Mouse (Mus musculus): ENCODE data around the gene 2210017I01Rik. TPM values are rescaled to one million over a fixed set of nuclear protein-coding genes. Genes with fewer than 3 reads are reported as not detected.

Gene 2210017I01Rik
- polyA plus RNA-seq, 1 experiment from 2014 or later, result not detected

GRCm38 (mm10) chr3:92587190-92587589 is 20.1 kb downstream of the 2210017I01Rik start:
- Histone ChIP-seq H3K27ac (no peak overlapping the region), H3K4me1 (replicated peaks) (no peaks in the 10 kb centered on the region), H3K9me3 (no peaks in the 10 kb centered on the region), H3K4me3 (no peak overlapping the region), H3K27me3 (ENCODE audit: insufficient read depth, poor library complexity, severe bottlenecking) (no peaks in the 10 kb centered on the region), H3K36me3 (no peaks in the 10 kb centered on the region)
- 73% methylated on average over 3 of the region's 3 CpGs for WGBS
- no peak for DNase-seq (ENCODE audit: low spot score)

GRCm38 (mm10) chr3:92585055-92585454 is 22.2 kb downstream of the 2210017I01Rik start:
- no peak overlapping the region for H3K4me3 ChIP-seq
- H3K27ac ChIP-seq, result no peak overlapping the region
- no peaks in the 10 kb centered on the region for H3K4me1 ChIP-seq (replicated peaks)
- 76% methylated on average over 1 of the region's 1 CpGs for WGBS
- H3K9me3 ChIP-seq, result no peaks in the 10 kb centered on the region
- H3K27me3 ChIP-seq (ENCODE audit: insufficient read depth, poor library complexity, severe bottlenecking), result no peaks in the 10 kb centered on the region
- H3K36me3 ChIP-seq, result no peaks in the 10 kb centered on the region
- DNase-seq (ENCODE audit: low spot score), result no peak

DNA sequence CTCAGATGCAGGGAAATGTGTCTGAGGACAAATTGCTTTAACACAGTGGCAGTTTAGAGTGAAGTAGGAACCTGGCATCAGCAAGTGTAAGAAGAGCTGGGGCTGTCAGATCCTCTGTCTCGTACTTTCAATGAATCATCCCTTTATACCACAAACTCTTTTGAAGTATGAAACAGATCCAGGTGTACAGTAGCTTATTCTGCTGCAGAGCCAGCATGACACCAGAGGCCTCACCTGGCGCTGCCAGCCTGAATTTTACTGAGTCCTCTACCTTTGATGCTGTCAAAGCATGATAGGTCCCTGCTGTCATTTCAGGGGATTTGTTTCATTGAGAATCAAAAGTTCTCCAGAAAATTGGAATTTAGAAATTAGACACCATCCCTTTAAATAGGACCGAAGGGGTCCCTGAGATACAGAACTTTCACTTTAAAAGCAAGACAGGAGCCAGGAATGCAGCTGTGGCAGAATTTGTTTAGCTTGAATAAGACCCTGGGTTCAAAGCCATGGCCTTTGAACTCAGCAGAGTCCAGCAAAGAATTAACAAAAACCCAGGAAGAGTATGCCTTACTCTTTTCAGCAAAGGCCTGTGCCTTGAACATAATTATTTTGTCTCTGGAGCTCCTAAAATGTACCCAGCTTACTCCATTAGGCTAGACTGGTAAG is 24.0 kb downstream of the 2210017I01Rik start:
- Histone ChIP-seq H3K9me3 (no peaks in the 10 kb centered on the region), H3K27ac (no peak overlapping the region), H3K4me1 (replicated peaks) (no peaks in the 10 kb centered on the region), H3K36me3 (no peaks in the 10 kb centered on the region), H3K4me3 (no peak overlapping the region), H3K27me3 (ENCODE audit: insufficient read depth, poor library complexity, severe bottlenecking) (no peaks in the 10 kb centered on the region)
- DNase-seq (ENCODE audit: low spot score), result no peak
- 65% methylated on average over 3 of the region's 3 CpGs for WGBS

DNA sequence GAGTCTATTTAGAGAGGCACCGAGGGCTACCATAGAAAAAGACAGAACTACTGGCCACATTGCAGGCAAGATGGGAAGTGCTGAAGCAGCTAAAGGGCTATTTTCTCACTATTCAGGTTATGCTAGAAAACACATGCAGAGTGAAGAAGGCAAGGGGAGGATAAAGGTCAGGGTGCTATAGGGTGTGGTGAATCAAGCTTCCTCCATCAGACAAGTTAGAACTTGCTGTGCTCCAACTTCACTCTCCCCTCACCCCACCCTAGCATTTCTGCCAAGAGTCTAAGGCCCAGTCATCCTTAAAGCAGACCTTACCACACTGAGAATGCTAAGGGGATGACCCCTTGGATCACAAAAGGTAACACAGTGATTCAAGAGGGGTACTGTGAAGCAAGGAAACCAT is 27.8 kb downstream of the 2210017I01Rik start:
- H3K27me3 ChIP-seq (ENCODE audit: insufficient read depth, poor library complexity, severe bottlenecking), result no peaks in the 10 kb centered on the region
- no peak overlapping the region for H3K4me3 ChIP-seq
- H3K9me3 ChIP-seq, result no peaks in the 10 kb centered on the region
- WGBS, result 84% methylated on average over 1 of the region's 1 CpGs
- no peak overlapping the region for H3K27ac ChIP-seq
- no peak for DNase-seq (ENCODE audit: low spot score)
- no peaks in the 10 kb centered on the region for H3K4me1 ChIP-seq (replicated peaks)
- no peaks in the 10 kb centered on the region for H3K36me3 ChIP-seq

DNA sequence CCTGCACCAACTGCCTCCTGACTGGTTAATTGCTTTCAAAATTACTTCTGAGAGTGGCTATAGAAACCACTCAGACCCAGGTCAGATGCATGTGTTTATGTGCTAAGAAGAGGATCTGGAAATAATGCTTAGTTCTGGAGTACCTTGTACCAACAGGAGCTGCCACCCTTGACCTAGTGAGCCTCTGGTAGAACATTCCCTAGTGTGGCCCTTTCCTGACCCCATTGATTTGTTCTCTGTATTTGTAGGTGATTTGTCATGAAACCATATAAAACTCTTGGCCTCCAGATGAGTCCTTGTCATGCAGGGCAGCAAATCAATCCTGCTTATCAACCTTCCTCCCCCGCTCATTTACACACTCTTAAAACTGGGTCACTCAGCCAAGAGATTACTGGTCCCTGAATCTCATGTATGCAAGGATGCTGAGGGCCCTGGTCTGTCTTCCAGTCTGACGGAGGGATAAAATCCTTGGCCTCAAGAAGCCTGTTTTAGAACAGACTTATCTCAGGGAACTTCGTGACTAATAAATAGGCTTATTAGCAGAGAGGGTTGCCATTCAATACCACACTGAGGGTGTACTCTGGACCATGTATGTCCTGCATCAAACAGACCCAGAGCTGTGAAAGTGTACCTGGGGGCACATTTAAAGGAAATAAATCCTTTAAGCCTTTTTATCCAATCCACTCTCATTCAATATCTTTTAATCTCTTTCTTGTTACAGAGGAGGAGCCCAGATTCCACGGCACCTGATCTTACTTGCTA is 28.5 kb downstream of the 2210017I01Rik start:
- no peaks in the 10 kb centered on the region for H3K36me3 ChIP-seq
- H3K27ac ChIP-seq, result no peak overlapping the region
- H3K4me3 ChIP-seq, result no peak overlapping the region
- H3K4me1 ChIP-seq (replicated peaks), result no peaks in the 10 kb centered on the region
- H3K9me3 ChIP-seq, result no peaks in the 10 kb centered on the region
- no peaks in the 10 kb centered on the region for H3K27me3 ChIP-seq (ENCODE audit: insufficient read depth, poor library complexity, severe bottlenecking)
- no peak for DNase-seq (ENCODE audit: low spot score)
- 80% methylated on average over 4 of the region's 4 CpGs for WGBS

DNA sequence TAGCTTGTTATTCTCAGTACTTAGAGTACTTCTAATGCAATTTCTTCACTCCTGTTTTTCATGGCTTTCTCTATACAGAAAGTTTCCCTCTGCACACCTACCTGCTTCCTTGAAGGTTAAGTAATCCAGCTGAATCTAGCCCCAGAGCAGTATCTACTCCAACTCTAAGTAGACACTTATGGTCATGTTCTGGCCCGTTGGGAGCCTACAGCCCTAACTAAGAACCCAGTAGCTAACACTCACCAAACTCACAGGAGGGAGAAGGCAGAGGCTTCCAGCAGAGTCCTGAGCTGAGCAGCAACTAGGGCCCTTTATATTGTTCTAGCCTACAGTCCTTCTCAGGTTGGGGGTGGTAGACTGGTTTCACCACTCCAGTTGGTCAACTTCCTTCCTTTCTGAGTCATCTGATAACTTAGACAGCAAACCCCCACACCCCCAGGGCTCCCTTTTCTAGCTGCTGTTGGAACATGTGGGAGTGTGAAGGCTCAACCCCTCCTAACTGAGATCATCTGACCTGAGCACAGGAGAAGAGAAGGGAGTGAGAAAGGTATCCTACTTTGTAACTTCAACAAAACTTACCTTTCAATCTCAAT is 33.7 kb downstream of the 2210017I01Rik start, which contains the start of gene Ivl:
Gene Ivl (minus strand): TSS at position 287 of the 593 bp plus-strand sequence.
- WGBS, result 77% methylated on average over 1 of the region's 1 CpGs
- H3K27ac ChIP-seq, result no peak within 1 kb of the TSS
- H3K4me1 ChIP-seq (replicated peaks), result no peaks in the 10 kb centered on the region

GRCm38 (mm10) chr3:92572514-92573155 is 34.7 kb downstream of the 2210017I01Rik start:
- WGBS, result 69% methylated on average over 2 of the region's 2 CpGs
- no peak overlapping the region for H3K4me3 ChIP-seq
- no peaks in the 10 kb centered on the region for H3K36me3 ChIP-seq
- no peaks in the 10 kb centered on the region for H3K4me1 ChIP-seq (replicated peaks)
- H3K9me3 ChIP-seq, result no peaks in the 10 kb centered on the region
- no peak overlapping the region for H3K27ac ChIP-seq
- H3K27me3 ChIP-seq (ENCODE audit: insufficient read depth, poor library complexity, severe bottlenecking), result no peaks in the 10 kb centered on the region
- DNase-seq (ENCODE audit: low spot score), result no peak

More for the DNA sequence above, 33.7 kb downstream of the 2210017I01Rik start, which contains the start of gene Ivl:
- Histone ChIP-seq H3K9me3 (no peaks in the 10 kb centered on the region), H3K4me3 (no peak within 1 kb of the TSS), H3K36me3 (no peaks in the 10 kb centered on the region), H3K27me3 (ENCODE audit: insufficient read depth, poor library complexity, severe bottlenecking) (no peaks in the 10 kb centered on the region)
- no peak for DNase-seq (ENCODE audit: low spot score)

- DNase-seq (ENCODE audit: low spot score), result no peak
- 88% methylated on average over 2 of the region's 2 CpGs for WGBS
Observed at GRCm38 (mm10) chr3:92568752-92569151, 38.5 kb downstream of the 2210017I01Rik start.

GRCm38 (mm10) chr3:92565418-92565817 is 41.9 kb downstream of the 2210017I01Rik start:
- H3K27me3 ChIP-seq (ENCODE audit: insufficient read depth, poor library complexity, severe bottlenecking), result no peaks in the 10 kb centered on the region
- H3K4me3 ChIP-seq, result no peak overlapping the region
- no peaks in the 10 kb centered on the region for H3K36me3 ChIP-seq
- no peaks in the 10 kb centered on the region for H3K4me1 ChIP-seq (replicated peaks)
- DNase-seq (ENCODE audit: low spot score), result no peak
- H3K9me3 ChIP-seq, result no peaks in the 10 kb centered on the region
- H3K27ac ChIP-seq, result no peak overlapping the region

More at GRCm38 (mm10) chr3:92568752-92569151, 38.5 kb downstream of the 2210017I01Rik start:
- H3K27me3 ChIP-seq (ENCODE audit: insufficient read depth, poor library complexity, severe bottlenecking), result no peaks in the 10 kb centered on the region
- no peaks in the 10 kb centered on the region for H3K9me3 ChIP-seq
- H3K36me3 ChIP-seq, result no peaks in the 10 kb centered on the region
- no peaks in the 10 kb centered on the region for H3K4me1 ChIP-seq (replicated peaks)
- H3K4me3 ChIP-seq, result no peak overlapping the region
- H3K27ac ChIP-seq, result no peak overlapping the region

Other genes starting within 250 kb of the 2210017I01Rik start
- gene Sprr2f, start 242.3 kb downstream of the 2210017I01Rik start, polyA plus RNA-seq (2016; fragmentation: Nextera tagmentation; extraction: Ambion mirVana), result not detected in 2 replicates
- not detected in 2 replicates for gene Sprr2h, start 221.8 kb downstream of the 2210017I01Rik start, polyA plus RNA-seq (2016; fragmentation: Nextera tagmentation; extraction: Ambion mirVana)
- not detected in 2 replicates for gene Sprr2i, start 199.5 kb downstream of the 2210017I01Rik start, polyA plus RNA-seq (2016; fragmentation: Nextera tagmentation; extraction: Ambion mirVana)
- gene Sprr2j-ps, start 189.4 kb downstream of the 2210017I01Rik start, polyA plus RNA-seq (2016; fragmentation: Nextera tagmentation; extraction: Ambion mirVana), result not detected in 2 replicates
- gene Gm9774, start 178.1 kb downstream of the 2210017I01Rik start, polyA plus RNA-seq (2016; fragmentation: Nextera tagmentation; extraction: Ambion mirVana), result 8.3 and 9.8 TPM in 2 replicates
- gene Sprr2k, start 174.9 kb downstream of the 2210017I01Rik start, polyA plus RNA-seq (2016; fragmentation: Nextera tagmentation; extraction: Ambion mirVana), result not detected in 2 replicates
- gene Sprr1b, start 168.7 kb downstream of the 2210017I01Rik start, polyA plus RNA-seq (2016; fragmentation: Nextera tagmentation; extraction: Ambion mirVana), result not detected in 2 replicates
- not detected in 2 replicates for gene Sprr3, start 148.8 kb downstream of the 2210017I01Rik start, polyA plus RNA-seq (2016; fragmentation: Nextera tagmentation; extraction: Ambion mirVana)
- not detected in 2 replicates for gene Sprr1a, start 121.6 kb downstream of the 2210017I01Rik start, polyA plus RNA-seq (2016; fragmentation: Nextera tagmentation; extraction: Ambion mirVana)
- not detected in 2 replicates for gene Sprr4, start 107.0 kb downstream of the 2210017I01Rik start, polyA plus RNA-seq (2016; fragmentation: Nextera tagmentation; extraction: Ambion mirVana)
- gene 2310046K23Rik, start 73.0 kb downstream of the 2210017I01Rik start, polyA plus RNA-seq (2016; fragmentation: Nextera tagmentation; extraction: Ambion mirVana), result not detected in 2 replicates
- not detected in 2 replicates for gene Ivl, start 33.8 kb downstream of the 2210017I01Rik start, polyA plus RNA-seq (2016; fragmentation: Nextera tagmentation; extraction: Ambion mirVana)
- not detected in 2 replicates for gene Smcp, start 18.5 kb downstream of the 2210017I01Rik start, polyA plus RNA-seq (2016; fragmentation: Nextera tagmentation; extraction: Ambion mirVana)
- gene Lce6a, start 14.2 kb upstream of the 2210017I01Rik start, polyA plus RNA-seq (2016; fragmentation: Nextera tagmentation; extraction: Ambion mirVana), result not detected in 2 replicates
- gene Lce1a1, start 40.8 kb upstream of the 2210017I01Rik start, polyA plus RNA-seq (2016; fragmentation: Nextera tagmentation; extraction: Ambion mirVana), result not detected in 2 replicates
- not detected in 2 replicates for gene Lce1b, start 49.4 kb upstream of the 2210017I01Rik start, polyA plus RNA-seq (2016; fragmentation: Nextera tagmentation; extraction: Ambion mirVana)
- not detected in 2 replicates for gene Lce1a2, start 62.8 kb upstream of the 2210017I01Rik start, polyA plus RNA-seq (2016; fragmentation: Nextera tagmentation; extraction: Ambion mirVana)
- gene Lce1c, start 71.8 kb upstream of the 2210017I01Rik start, polyA plus RNA-seq (2016; fragmentation: Nextera tagmentation; extraction: Ambion mirVana), result not detected in 2 replicates
- not detected in 2 replicates for gene Lce1d, start 79.7 kb upstream of the 2210017I01Rik start, polyA plus RNA-seq (2016; fragmentation: Nextera tagmentation; extraction: Ambion mirVana)
- not detected in 2 replicates for gene Lce1e, start 101.6 kb upstream of the 2210017I01Rik start, polyA plus RNA-seq (2016; fragmentation: Nextera tagmentation; extraction: Ambion mirVana)
- gene Lce1f, start 112.9 kb upstream of the 2210017I01Rik start, polyA plus RNA-seq (2016; fragmentation: Nextera tagmentation; extraction: Ambion mirVana), result not detected in 2 replicates
- gene Gm38119, start 131.6 kb upstream of the 2210017I01Rik start, polyA plus RNA-seq (2016; fragmentation: Nextera tagmentation; extraction: Ambion mirVana), result not detected in 2 replicates
- not detected in 2 replicates for gene Lce1g, start 144.8 kb upstream of the 2210017I01Rik start, polyA plus RNA-seq (2016; fragmentation: Nextera tagmentation; extraction: Ambion mirVana)
- not detected in 2 replicates for gene Lce1h, start 157.6 kb upstream of the 2210017I01Rik start, polyA plus RNA-seq (2016; fragmentation: Nextera tagmentation; extraction: Ambion mirVana)
- gene Lce1i, start 171.4 kb upstream of the 2210017I01Rik start, polyA plus RNA-seq (2016; fragmentation: Nextera tagmentation; extraction: Ambion mirVana), result not detected in 2 replicates
- not detected in 2 replicates for gene Lce1j, start 183.0 kb upstream of the 2210017I01Rik start, polyA plus RNA-seq (2016; fragmentation: Nextera tagmentation; extraction: Ambion mirVana)
- gene Lce1k, start 200.4 kb upstream of the 2210017I01Rik start, polyA plus RNA-seq (2016; fragmentation: Nextera tagmentation; extraction: Ambion mirVana), result not detected in 2 replicates
- gene Kprp, start 219.8 kb upstream of the 2210017I01Rik start, polyA plus RNA-seq (2016; fragmentation: Nextera tagmentation; extraction: Ambion mirVana), result not detected in 2 replicates
- gene Lce1l, start 243.8 kb upstream of the 2210017I01Rik start, polyA plus RNA-seq (2016; fragmentation: Nextera tagmentation; extraction: Ambion mirVana), result not detected in 2 replicates